Comparison of ENCODE assay signal across 8 mouse cellular contexts in genomic region chr17:29022230-29022819, GRCm38 (mm10). TPM values are rescaled to one million over a fixed set of nuclear protein-coding genes. Genes with fewer than 3 reads are reported as not detected.
DNase-seq lines count a peak whose midpoint lies in the region; ATAC-seq and TF ChIP-seq lines count a peak whose summit lies in the region.

No protein-coding gene starts in this region.

- H3K4me3 ChIP-seq in kidney, postnatal 0 days (replicated peaks; ENCODE audit: low read depth, low read length), result no peak overlapping the region
- H3K4me3 ChIP-seq in bone marrow, adult 2 months (replicated peaks; ENCODE audit: control insufficient read depth, low read depth, low read length), result no peak overlapping the region
- H3K4me3 ChIP-seq in liver, embryonic 15.5 days (replicated peaks), result peak overlapping the region; percentile 11

- ATAC-seq in kidney, postnatal 0 days (replicated peaks; ENCODE audit: low FRiP score, low read depth), result no peak
- no peak for ATAC-seq in liver, embryonic 15.5 days (ENCODE audit: insufficient read depth)

- peak; percentile 71 for DNase-seq in kidney, postnatal 0 days (ENCODE audit: low spot score)
- DNase-seq in kidney, adult 9 months, result no peak
- peak; percentile 39 to 46 for DNase-seq in heart, postnatal 10 days
- no peak for DNase-seq in ovary, postnatal 10 days (ENCODE audit: low spot score)
- no peak for DNase-seq in right cerebral cortex, postnatal 25 days
- DNase-seq in layer of hippocampus, adult 9-10 months (ENCODE audit: low spot score), result no peak

- H3K4me2 ChIP-seq in kidney, postnatal 0 days (ENCODE audit: low read length), result peak overlapping the region; percentile 47
- peak overlapping the region; percentile 34 for H3K4me2 ChIP-seq in liver, embryonic 15.5 days

- 0 out of 2 replicates have a peak, but pooled peaks cover 9% of the 10 kb centered on the region for H3K4me1 ChIP-seq in kidney, postnatal 0 days (replicated peaks; ENCODE audit: insufficient read depth, low read length)
- peaks cover 6% of the 10 kb centered on the region for H3K4me1 ChIP-seq in bone marrow, adult 2 months (ENCODE audit: control insufficient read depth, insufficient read depth, low read length)
- H3K4me1 ChIP-seq in liver, embryonic 15.5 days (replicated peaks), result peaks cover 31% of the 10 kb centered on the region

- H3K9me3 ChIP-seq in kidney, postnatal 0 days (replicated peaks; ENCODE audit: low read length), result no peaks in the 10 kb centered on the region
- no peaks in the 10 kb centered on the region for H3K9me3 ChIP-seq in liver, embryonic 15.5 days (replicated peaks)

- no peak for TF ChIP-seq POLR2A in bone marrow, adult 2 months (IDR thresholded peaks at IDR 0.05; ENCODE audit: borderline replicate concordance, control insufficient read depth, low read depth, low read length)

- 27% methylated on average over 15 of the region's 15 CpGs for WGBS in kidney, postnatal 0 days
- WGBS in bone marrow, adult 2 months, result 3% methylated on average over 15 of the region's 15 CpGs
- 17% methylated on average over 15 of the region's 15 CpGs for WGBS in liver, embryonic 15.5 days (ENCODE audit: insufficient replicate concordance)

- intact Hi-C loops in heart, postnatal 10 days (cut with DNase I), result loop anchor here (2.0 kb wide), 1 partner anchor 36 kb away; no protein-coding TSS in a partner anchor

- no peaks in the 10 kb centered on the region for H3K27me3 ChIP-seq in kidney, postnatal 0 days (ENCODE audit: insufficient read depth, low read length)
- H3K27me3 ChIP-seq in liver, embryonic 15.5 days, result no peaks in the 10 kb centered on the region

- TF ChIP-seq CTCF in kidney, postnatal 0 days (IDR thresholded peaks at IDR 0.05; ENCODE audit: low read depth), result peak; percentile 73
- TF ChIP-seq CTCF in bone marrow, adult 2 months (IDR thresholded peaks at IDR 0.05; ENCODE audit: control insufficient read depth, insufficient read depth, low read length), result peak; percentile 67; the same call in 1 of the 2 replicates

- H3K36me3 ChIP-seq in kidney, postnatal 0 days (ENCODE audit: insufficient read depth, low read length), result no peaks in the 10 kb centered on the region
- H3K36me3 ChIP-seq in liver, embryonic 15.5 days (replicated peaks), result no peaks in the 10 kb centered on the region

- no peak overlapping the region for H3K9ac ChIP-seq in kidney, postnatal 0 days (ENCODE audit: low read depth, low read length)
- H3K9ac ChIP-seq in liver, embryonic 15.5 days, result peak overlapping the region; percentile 1; the same call in 1 of the 2 replicates

- no peak overlapping the region for H3K27ac ChIP-seq in kidney, postnatal 0 days
- H3K27ac ChIP-seq in bone marrow, adult 2 months (ENCODE audit: control insufficient read depth, insufficient read depth, low read depth, low read length, poor library complexity), result no peak overlapping the region
- no peak overlapping the region for H3K27ac ChIP-seq in liver, embryonic 15.5 days (replicated peaks)

RNA-seq across cellular contexts. Expression of gene Srsf3, which starts 10.1 kb away (rescaled TPM):
- polyA plus RNA-seq in kidney, postnatal 0 days (2015; fragmentation: Nextera tagmentation; extraction: Ambion mirVana), result 456 and 496 TPM in 2 replicates
- polyA plus RNA-seq in bone marrow, adult 2 months (2011; ENCODE audit: insufficient read depth, insufficient read length, low replicate concordance, missing spikeins), result 212 and 214 TPM in 2 replicates
- 100 to 1,000 TPM; 152 to 159 TPM for total RNA-seq in heart, postnatal 10 days (2021)
- 204 and 215 TPM in 2 replicates for polyA plus RNA-seq in liver, embryonic 15.5 days (2015; fragmentation: Nextera tagmentation; extraction: Ambion mirVana)

RNA-seq across cellular contexts. Expression of gene Stk38, which starts 14.5 kb away (rescaled TPM):
- 58.8 and 66.9 TPM in 2 replicates for polyA plus RNA-seq in kidney, postnatal 0 days (2015; fragmentation: Nextera tagmentation; extraction: Ambion mirVana)
- polyA plus RNA-seq in bone marrow, adult 2 months (2011; ENCODE audit: insufficient read depth, insufficient read length, low replicate concordance, missing spikeins), result 139 and 214 TPM in 2 replicates
- 10 to 100 TPM; 53.0 to 57.2 TPM for total RNA-seq in heart, postnatal 10 days (2021)
- polyA plus RNA-seq in liver, embryonic 15.5 days (2015; fragmentation: Nextera tagmentation; extraction: Ambion mirVana), result 41.7 and 46.7 TPM in 2 replicates

Comparison
In these comparisons a context has a peak if more than half of its experiments do, and no peak if none do; other contexts are left out.
1. DNase-seq: peak in kidney, postnatal 0 days (single experiment) and heart, postnatal 10 days (2 of 2); none in kidney, adult 9 months (single experiment), ovary, postnatal 10 days (single experiment), right cerebral cortex, postnatal 25 days (single experiment) and layer of hippocampus, adult 9-10 months (single experiment).